Mouse (Mus musculus): ENCODE measurements at regions not wholly inside any gene's neighbourhood (a gene's known extent, or its start where the extent isn't known, plus 50 kb on each side); places are given as distances from the start of the nearest gene placed in this dataset.

DNA sequence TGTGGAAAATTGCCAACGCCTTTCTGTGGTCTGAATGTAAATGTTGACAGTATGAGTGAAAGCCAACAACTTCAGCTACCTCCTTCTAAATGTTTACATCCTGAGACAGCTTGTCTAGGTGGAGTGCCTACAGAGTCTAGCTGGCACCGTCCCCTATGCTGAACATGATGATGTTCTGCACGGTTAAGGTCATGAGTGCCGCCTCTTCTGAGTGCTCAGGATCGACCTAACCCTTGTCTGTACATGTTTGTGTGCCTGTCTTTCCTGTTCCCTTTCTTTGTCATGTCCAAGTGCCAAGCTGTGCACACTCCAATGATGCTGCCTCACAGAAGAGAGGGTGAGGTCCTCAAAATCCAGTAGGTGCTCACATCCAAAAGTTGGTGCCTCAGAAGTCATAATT lies 111.7 kb upstream of the Cdh9 start:
- Histone ChIP-seq H3K27me3 (replicated peaks) (no peaks in the 10 kb centered on the region), H3K27ac (ENCODE audit: insufficient read depth, low read depth) (no peak overlapping the region), H3K36me3 (replicated peaks in 1 of 2; ENCODE audit: control insufficient read depth in 1 of 2, insufficient read depth in 1 of 2, low read length in 1 of 2) (no peaks in the 10 kb centered on the region), H3K4me3 (replicated peaks in 1 of 3; ENCODE audit: low read depth in 2 of 3, low read length in 2 of 3, poor library complexity in 1 of 3) (no peak overlapping the region), H3K4me2 (ENCODE audit: insufficient read depth, low read depth, poor library complexity, severe bottlenecking) (no peak overlapping the region), H3K79me2 (replicated peaks; ENCODE audit: control insufficient read depth, extremely low read depth, insufficient read depth, poor library complexity, severe bottlenecking) (no peaks in the 10 kb centered on the region), H3K9ac (ENCODE audit: insufficient read depth, low read depth) (no peak overlapping the region), H3K4me1 (ENCODE audit: control insufficient read depth in 1 of 2, insufficient read depth in 2 of 2) (no peaks in the 10 kb centered on the region), H3K9me3 (replicated peaks; ENCODE audit: low read length) (peaks cover 18% of the 10 kb centered on the region)
- dilution Hi-C loops (cut with MboI; ENCODE audit: extremely low pct_ligation_motif_present, extremely low pct_unique_long_range_greater_than_20kb, low sequenced_read_pairs) (no loop called here), in situ Hi-C loops (cut with MboI; ENCODE audit: low pct_ligation_motif_present, low pct_unique_long_range_greater_than_20kb, low sequenced_read_pairs) (no loop called here)
- TF ChIP-seq ZKSCAN1 (IDR thresholded peaks at IDR 0.05; ENCODE audit: borderline replicate concordance, low read depth, low read length) (no peak), MEF2A (IDR thresholded peaks at IDR 0.05; ENCODE audit: borderline replicate concordance, low read depth, low read length) (no peak), EP300 (IDR thresholded peaks at IDR 0.05; ENCODE audit: low read length) (no peak), SMC3 (IDR thresholded peaks at IDR 0.05; ENCODE audit: low read depth, low read length) (no peak), MAFK (IDR thresholded peaks at IDR 0.05; ENCODE audit: insufficient replicate concordance, low read length) (no peak), PAX5 (IDR thresholded peaks at IDR 0.05; ENCODE audit: low read length) (no peak), SIN3A (IDR thresholded peaks at IDR 0.05; ENCODE audit: low read length) (no peak), USF1 (IDR thresholded peaks at IDR 0.05; ENCODE audit: low read depth, low read length) (no peak), POLR2AphosphoS2 (IDR thresholded peaks at IDR 0.05; ENCODE audit: low read depth, low read length) (no peak), RCOR1 (conservative IDR thresholded peaks at IDR 0.05; ENCODE audit: low read depth, low read length) (no peak), JUND (conservative IDR thresholded peaks at IDR 0.05; ENCODE audit: low read depth, low read length) (no peak)
- DNase-seq (ENCODE audit: extremely low read depth) = no peak

DNA sequence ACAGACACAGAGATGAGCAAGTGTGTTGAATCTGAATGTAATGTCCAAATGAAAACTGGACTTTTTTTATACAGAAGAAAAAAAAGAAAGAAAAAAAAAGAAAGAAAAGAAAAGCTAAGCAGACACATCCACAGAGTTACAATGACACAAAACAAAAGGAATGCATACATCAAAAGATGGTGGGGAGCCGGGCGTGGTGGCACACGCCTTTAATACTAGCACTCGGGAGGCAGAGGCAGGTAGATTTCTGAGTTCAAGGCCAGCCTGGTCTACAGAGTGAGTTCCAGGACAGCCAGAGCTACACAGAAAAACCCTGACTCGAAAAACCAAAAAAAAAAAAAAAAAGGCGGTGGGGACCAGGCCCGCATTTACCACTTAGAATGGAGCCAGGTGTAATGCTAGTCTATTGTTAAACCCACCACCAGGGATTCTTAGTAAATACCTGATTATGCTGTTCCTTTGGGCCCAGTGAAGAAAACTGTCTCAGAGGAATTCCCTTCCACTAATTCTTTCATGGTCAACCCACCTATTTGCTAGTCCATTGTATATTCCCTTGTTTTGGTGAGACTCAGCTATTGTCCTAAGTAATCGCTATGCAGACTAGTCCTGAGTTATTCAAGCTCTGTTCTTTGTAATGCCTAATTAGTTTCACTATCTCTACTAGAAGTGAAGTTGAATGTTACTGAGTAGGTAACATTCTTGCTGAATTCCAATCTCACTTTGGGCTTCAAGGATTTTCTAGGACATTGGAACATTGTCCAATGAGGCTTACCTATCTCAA lies 99.0 kb upstream of the Cdh9 start:
- no peaks in the 10 kb centered on the region for H3K4me1 ChIP-seq (ENCODE audit: control insufficient read depth in 1 of 2, insufficient read depth in 2 of 2)
- dilution Hi-C loops (cut with MboI; ENCODE audit: extremely low pct_ligation_motif_present, extremely low pct_unique_long_range_greater_than_20kb, low sequenced_read_pairs) = no loop called here
- in situ Hi-C loops (cut with MboI; ENCODE audit: low pct_ligation_motif_present, low pct_unique_long_range_greater_than_20kb, low sequenced_read_pairs) = no loop called here
- no peaks in the 10 kb centered on the region for H3K79me2 ChIP-seq (replicated peaks; ENCODE audit: control insufficient read depth, extremely low read depth, insufficient read depth, poor library complexity, severe bottlenecking)
- no peak overlapping the region for H3K27ac ChIP-seq (ENCODE audit: insufficient read depth, low read depth)
- no peak overlapping the region for H3K9ac ChIP-seq (ENCODE audit: insufficient read depth, low read depth)
- H3K4me3 ChIP-seq (replicated peaks in 1 of 3; ENCODE audit: low read depth in 2 of 3, low read length in 2 of 3, poor library complexity in 1 of 3) = no peak overlapping the region
- TF ChIP-seq MAX (IDR thresholded peaks at IDR 0.05; ENCODE audit: low read length) (no peak), SIN3A (IDR thresholded peaks at IDR 0.05; ENCODE audit: low read length) (no peak), ELF1 (IDR thresholded peaks at IDR 0.05; ENCODE audit: low read depth, low read length) (no peak), NELFE (IDR thresholded peaks at IDR 0.05; ENCODE audit: low read depth, low read length) (no peak), MAZ (IDR thresholded peaks at IDR 0.05; ENCODE audit: low read depth, low read length) (no peak), USF1 (IDR thresholded peaks at IDR 0.05; ENCODE audit: low read depth, low read length) (no peak), SMC3 (IDR thresholded peaks at IDR 0.05; ENCODE audit: low read depth, low read length) (no peak), MYC (IDR thresholded peaks at IDR 0.05; ENCODE audit: low read depth, low read length) (no peak), MAFK (IDR thresholded peaks at IDR 0.05; ENCODE audit: insufficient replicate concordance, low read length) (no peak), TCF12 (IDR thresholded peaks at IDR 0.05; ENCODE audit: low read depth, low read length) (no peak), BHLHE40 (IDR thresholded peaks at IDR 0.05; ENCODE audit: low read depth, low read length) (no peak), MXI1 (IDR thresholded peaks at IDR 0.05; ENCODE audit: low read depth, low read length) (no peak), CTCF (conservative IDR thresholded peaks at IDR 0.05 in 1 of 2, IDR thresholded peaks at IDR 0.05 in 1 of 2; ENCODE audit: low read depth in 2 of 2, low read length in 2 of 2) (no peak), UBTF (IDR thresholded peaks at IDR 0.05; ENCODE audit: low read depth, low read length) (no peak), ZNF384 (IDR thresholded peaks at IDR 0.05; ENCODE audit: low read depth, low read length) (no peak), GABPA (IDR thresholded peaks at IDR 0.05; ENCODE audit: insufficient replicate concordance, low read depth, low read length) (no peak), E2F4 (IDR thresholded peaks at IDR 0.05; ENCODE audit: insufficient replicate concordance, low read depth, low read length) (no peak), USF2 (conservative IDR thresholded peaks at IDR 0.05; ENCODE audit: low read depth, low read length) (no peak), RAD21 (IDR thresholded peaks at IDR 0.05; ENCODE audit: low read depth, low read length) (no peak)
- no peaks in the 10 kb centered on the region for H3K27me3 ChIP-seq (replicated peaks)
- H3K4me2 ChIP-seq (ENCODE audit: insufficient read depth, low read depth, poor library complexity, severe bottlenecking) = no peak overlapping the region
- no peaks in the 10 kb centered on the region for H3K36me3 ChIP-seq (replicated peaks in 1 of 2; ENCODE audit: control insufficient read depth in 1 of 2, insufficient read depth in 1 of 2, low read length in 1 of 2)
- peaks cover 63% of the 10 kb centered on the region for H3K9me3 ChIP-seq (replicated peaks; ENCODE audit: low read length)
- DNase-seq (ENCODE audit: extremely low read depth) = no peak

Data from CH12.LX (cell line).